Mouse (Mus musculus) kidney, postnatal 0 days (tissue): ENCODE results near the gene Thyn1. TPM values are rescaled to one million over a fixed set of nuclear protein-coding genes. Genes with fewer than 3 reads are reported as not detected.

ENCODE experiments used
- ATAC-seq: fragments of 200-750 bp; cut with Nextera tagmentation; replicated peaks from 2 replicates; pipeline ENCODE4 v1.8.0; 2017; ENCODE audit warnings: low read depth, moderate number of reproducible peaks, moderate TSS enrichment, moderate library complexity; ENCODE audit not compliant: low FRiP score
- DNase-seq: peaks from one replicate; pipeline ENCODE4 v3.0.0-alpha.2; 2016; ENCODE audit warnings: low spot score
- H3K27ac ChIP-seq: fragments of 300-500 bp; sonication (generic); 2 replicates; pipeline ENCODE4 v1.5.1; 2014; ENCODE audit warnings: mild to moderate bottlenecking
- H3K27me3 ChIP-seq: fragments of 300-500 bp; sonication (generic); 2 replicates; pipeline ENCODE4 v1.6.1; 2014; ENCODE audit warnings: low read length, mixed read lengths; ENCODE audit not compliant: insufficient read depth
- H3K36me3 ChIP-seq: fragments of 300-500 bp; sonication (generic); 2 replicates; pipeline ENCODE4 v1.6.1; 2014; ENCODE audit warnings: low read length, mixed read lengths; ENCODE audit not compliant: insufficient read depth
- H3K4me1 ChIP-seq: fragments of 300-500 bp; sonication (generic); replicated peaks from 2 replicates; pipeline ENCODE4 v1.6.1; 2014; ENCODE audit warnings: antibody characterized with exemption, low read length, mixed read lengths; ENCODE audit not compliant: insufficient read depth
- H3K4me2 ChIP-seq: fragments of 300-500 bp; sonication (generic); 2 replicates; pipeline ENCODE4 v1.6.1; 2014; ENCODE audit warnings: mild to moderate bottlenecking, low read length, moderate library complexity, mixed read lengths
- H3K4me3 ChIP-seq: fragments of 300-500 bp; sonication (generic); replicated peaks from 2 replicates; pipeline ENCODE4 v1.5.1; 2014; ENCODE audit warnings: low read depth, low read length
- H3K9ac ChIP-seq: fragments of 300-500 bp; sonication (generic); 2 replicates; pipeline ENCODE4 v1.6.1; 2014; ENCODE audit warnings: low read depth, low read length
- H3K9me3 ChIP-seq: fragments of 300-500 bp; sonication (generic); replicated peaks from 2 replicates; pipeline ENCODE4 v1.6.1; 2016; ENCODE audit warnings: low read length, inconsistent platforms, mixed read lengths
- CTCF ChIP-seq: IDR thresholded peaks from 2 replicates; pipeline ENCODE4 v1.5.1; 2016; ENCODE audit warnings: antibody characterized with exemption, low read depth, mild to moderate bottlenecking, moderate library complexity
- WGBS: fragments of 180-500 bp; shearing (Covaris S2); extraction: QIAGEN DNeasy Blood & Tissue Kit; methylation state at CpG from one replicate; pipeline ENCODE4 v1.1.7; 2014; 5-methylcytosine and 5-hydroxymethylcytosine counted together
- polyA plus RNA-seq: library from polyadenylated mRNA; unstranded; fragments of >200 nt; fragmentation: Nextera tagmentation; extraction: Ambion mirVana; gene quantifications from 2 replicates; pipeline ENCODE4 v1.2.1, GENCODE M21; 2015

Thyn1 gene
- polyA plus RNA-seq, 1 experiment from 2014 or later = 154 TPM

DNA sequence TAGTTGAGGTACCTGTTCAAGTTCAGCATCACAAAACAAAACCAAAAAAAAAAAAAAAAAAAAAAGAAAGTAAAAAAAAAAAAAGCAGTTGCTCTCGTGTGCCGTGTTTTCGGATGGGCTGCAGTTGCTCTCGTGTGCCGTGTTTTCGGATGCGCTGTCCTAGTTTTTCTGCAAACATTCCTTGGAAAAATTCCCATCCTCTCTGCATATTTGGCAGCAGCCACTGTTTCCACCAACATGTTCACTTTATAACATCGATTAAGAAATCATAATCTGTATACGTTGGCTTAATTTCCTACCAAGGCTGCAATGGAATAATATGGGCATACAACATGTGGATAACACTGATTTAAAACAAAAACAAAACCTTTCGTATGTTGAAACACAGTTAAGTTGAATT is 6.4 kb upstream of the Thyn1 start:
- H3K4me3 ChIP-seq = no peak overlapping the region
- peaks cover 3% of the 10 kb centered on the region; the same call in 1 of the 2 replicates for H3K4me1 ChIP-seq
- H3K4me2 ChIP-seq = no peak overlapping the region
- H3K9ac ChIP-seq = no peak overlapping the region
- H3K27me3 ChIP-seq = no peaks in the 10 kb centered on the region
- 86% methylated on average over 10 of the region's 10 CpGs for WGBS
- DNase-seq = no peak
- H3K9me3 ChIP-seq = no peaks in the 10 kb centered on the region
- no peak for TF ChIP-seq CTCF
- no peak for ATAC-seq
- H3K36me3 ChIP-seq = peaks cover 17% of the 10 kb centered on the region
- no peak overlapping the region for H3K27ac ChIP-seq

DNA sequence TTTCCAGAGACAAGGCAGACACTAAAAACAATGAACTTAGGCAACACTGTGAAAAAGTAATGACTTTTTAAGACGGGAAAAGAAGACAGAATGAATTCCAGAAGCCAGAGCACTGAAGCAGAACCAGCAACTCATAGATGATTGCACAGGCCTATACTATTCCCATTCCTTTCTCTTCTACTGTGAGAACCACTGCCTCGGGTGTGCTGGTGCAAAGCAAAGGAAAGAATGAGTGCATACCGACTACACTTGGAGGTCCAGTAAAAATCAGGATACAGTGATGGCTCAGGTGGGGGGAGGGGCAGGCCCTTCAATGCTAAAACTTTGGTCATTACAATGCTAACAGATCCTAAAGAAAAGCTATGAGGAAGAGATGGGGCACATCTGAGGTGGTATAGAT is 5.6 kb upstream of the Thyn1 start:
- Histone ChIP-seq H3K9me3 (no peaks in the 10 kb centered on the region), H3K4me1 (peaks cover 4% of the 10 kb centered on the region; the same call in 1 of the 2 replicates), H3K4me3 (no peak overlapping the region), H3K9ac (no peak overlapping the region), H3K27me3 (no peaks in the 10 kb centered on the region), H3K36me3 (peaks cover 17% of the 10 kb centered on the region), H3K4me2 (no peak overlapping the region), H3K27ac (no peak overlapping the region)
- DNase-seq = peak; percentile 15
- 33% methylated on average over 3 of the region's 3 CpGs for WGBS
- TF ChIP-seq CTCF = no peak
- ATAC-seq = no peak

DNA sequence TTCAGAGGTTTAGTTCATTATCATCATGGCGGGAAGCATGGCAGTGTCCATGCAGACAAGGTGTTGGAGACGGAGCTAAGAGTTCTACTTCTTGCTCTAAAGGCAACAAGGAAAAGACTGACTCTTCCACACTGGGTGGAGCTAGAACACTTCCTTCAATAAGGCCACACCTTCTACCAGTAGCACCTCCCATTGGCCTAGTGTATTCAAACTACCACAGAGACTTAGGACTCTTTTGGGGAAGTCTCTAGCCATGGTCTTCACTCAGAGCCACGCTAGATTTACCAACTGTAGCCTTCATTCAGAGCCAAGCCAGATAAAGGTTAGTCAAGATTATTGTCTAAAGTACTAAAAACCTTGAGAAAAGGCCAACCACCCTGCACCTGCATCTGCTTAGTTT is 2.4 kb upstream of the Thyn1 start:
- peak; percentile 16 for DNase-seq
- WGBS = 99% methylated on average over 3 of the region's 3 CpGs
- Histone ChIP-seq H3K27me3 (no peaks in the 10 kb centered on the region), H3K9me3 (no peaks in the 10 kb centered on the region), H3K4me2 (no peak overlapping the region), H3K9ac (no peak overlapping the region), H3K36me3 (0 out of 2 replicates have a peak, but pooled peaks cover 3% of the 10 kb centered on the region), H3K27ac (no peak overlapping the region), H3K4me3 (no peak overlapping the region), H3K4me1 (peaks cover 4% of the 10 kb centered on the region; the same call in 1 of the 2 replicates)
- TF ChIP-seq CTCF = no peak
- ATAC-seq = no peak

DNA sequence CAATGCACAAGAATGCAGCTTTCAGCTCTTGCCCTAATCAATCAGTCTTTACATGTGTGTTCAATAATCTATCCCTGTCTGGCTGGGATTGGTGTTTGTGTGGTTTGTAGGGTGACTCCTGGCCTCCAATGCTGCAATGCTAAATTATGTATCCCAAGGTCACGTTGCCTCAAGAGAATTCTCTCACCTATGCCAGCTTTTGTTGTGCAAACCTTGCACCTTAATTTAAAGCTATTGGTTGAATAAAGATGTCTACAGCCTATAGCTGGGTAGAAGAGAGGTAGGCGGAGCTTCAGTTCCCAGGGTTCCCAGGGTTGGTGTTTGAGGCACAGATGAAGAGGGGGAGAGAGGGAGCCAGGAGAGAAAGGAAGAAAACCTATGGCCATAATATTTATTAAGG is 2.0 kb upstream of the Thyn1 start:
- Histone ChIP-seq H3K9me3 (no peaks in the 10 kb centered on the region), H3K9ac (no peak overlapping the region), H3K4me2 (no peak overlapping the region), H3K4me3 (no peak overlapping the region), H3K27ac (no peak overlapping the region), H3K4me1 (peaks cover 4% of the 10 kb centered on the region; the same call in 1 of the 2 replicates), H3K36me3 (0 out of 2 replicates have a peak, but pooled peaks cover 3% of the 10 kb centered on the region), H3K27me3 (no peaks in the 10 kb centered on the region)
- no peak for TF ChIP-seq CTCF
- WGBS = 91% methylated on average over 2 of the region's 2 CpGs
- DNase-seq (no peak), ATAC-seq (no peak)

DNA sequence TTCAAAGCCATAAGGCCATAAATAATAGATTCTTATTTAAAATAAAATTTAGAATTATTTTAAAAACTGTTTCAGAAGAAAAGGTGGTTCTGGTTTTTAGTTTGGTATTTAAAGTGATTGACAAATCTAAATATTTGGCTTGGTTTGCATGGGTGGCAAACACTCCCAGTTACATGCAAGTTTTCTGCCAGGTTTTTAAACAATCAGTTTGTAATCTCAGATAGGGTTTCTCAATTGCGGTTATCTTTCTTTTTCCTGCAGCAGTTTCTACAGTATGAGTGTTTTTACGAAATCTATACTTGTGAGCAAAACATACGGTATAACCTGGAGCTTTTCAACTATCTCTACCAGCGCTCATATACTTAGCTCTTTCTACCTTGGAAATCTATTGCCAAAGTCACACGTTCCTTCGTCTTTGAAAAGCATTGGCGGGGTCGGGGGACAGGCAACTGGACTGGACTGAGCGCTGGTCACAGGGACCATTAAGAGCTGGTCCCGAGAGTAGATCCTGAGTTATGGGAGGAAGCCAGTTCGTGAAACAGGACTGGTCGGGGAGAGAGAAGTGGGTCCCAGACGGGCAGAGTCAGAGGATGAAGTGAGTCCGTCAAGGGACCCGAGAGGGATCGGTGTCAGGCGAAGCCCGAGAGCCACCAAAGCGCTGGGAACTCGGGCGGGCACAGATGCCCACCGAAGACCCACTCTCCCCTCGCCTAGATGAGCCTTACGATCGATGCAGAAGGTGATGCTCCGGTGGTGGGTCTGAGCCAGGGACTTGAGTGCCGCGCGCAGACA is 645 bp upstream of the Thyn1 start:
- Histone ChIP-seq H3K36me3 (peaks cover 8% of the 10 kb centered on the region; the same call in 1 of the 2 replicates), H3K27ac (peak overlapping the region; percentile 80), H3K4me2 (peak overlapping the region; percentile 90), H3K9me3 (no peaks in the 10 kb centered on the region), H3K4me1 (peaks cover 4% of the 10 kb centered on the region; the same call in 1 of the 2 replicates), H3K27me3 (no peaks in the 10 kb centered on the region), H3K9ac (peak overlapping the region; percentile 92), H3K4me3 (peak overlapping the region; percentile 71)
- no peak for TF ChIP-seq CTCF
- DNase-seq (peak; percentile 43), ATAC-seq (no peak; the same call in none of the 2 replicates)
- 2% methylated on average over 29 of the region's 29 CpGs for WGBS

DNA sequence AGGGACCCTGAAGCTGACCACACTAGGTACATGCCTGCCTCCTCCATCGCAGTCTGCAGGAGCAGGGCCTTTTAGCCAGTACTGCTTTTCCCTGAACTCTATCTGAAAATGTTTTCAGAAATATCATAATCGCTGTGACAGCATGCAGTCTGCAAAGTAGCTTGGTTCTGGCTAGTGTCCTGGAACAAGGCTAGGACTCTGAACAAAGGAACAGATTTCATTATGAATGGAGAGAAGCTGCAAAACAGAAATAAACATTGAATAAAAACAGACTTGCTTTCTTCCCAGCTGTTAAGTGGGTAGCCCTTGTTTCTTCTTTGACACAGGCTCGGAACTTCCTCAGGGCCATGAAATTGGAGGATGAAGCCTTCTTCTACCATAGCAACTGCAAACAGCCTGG is 5.7 kb downstream of the Thyn1 start:
- H3K4me3 ChIP-seq = no peak overlapping the region
- DNase-seq (no peak), ATAC-seq (no peak)
- no peaks in the 10 kb centered on the region for H3K9me3 ChIP-seq
- no peak overlapping the region for H3K9ac ChIP-seq
- WGBS = 94% methylated on average over 3 of the region's 3 CpGs
- H3K27ac ChIP-seq = no peak overlapping the region
- no peaks in the 10 kb centered on the region for H3K4me1 ChIP-seq
- H3K4me2 ChIP-seq = no peak overlapping the region
- no peaks in the 10 kb centered on the region for H3K27me3 ChIP-seq
- peaks cover 57% of the 10 kb centered on the region for H3K36me3 ChIP-seq
- no peak for TF ChIP-seq CTCF

DNA sequence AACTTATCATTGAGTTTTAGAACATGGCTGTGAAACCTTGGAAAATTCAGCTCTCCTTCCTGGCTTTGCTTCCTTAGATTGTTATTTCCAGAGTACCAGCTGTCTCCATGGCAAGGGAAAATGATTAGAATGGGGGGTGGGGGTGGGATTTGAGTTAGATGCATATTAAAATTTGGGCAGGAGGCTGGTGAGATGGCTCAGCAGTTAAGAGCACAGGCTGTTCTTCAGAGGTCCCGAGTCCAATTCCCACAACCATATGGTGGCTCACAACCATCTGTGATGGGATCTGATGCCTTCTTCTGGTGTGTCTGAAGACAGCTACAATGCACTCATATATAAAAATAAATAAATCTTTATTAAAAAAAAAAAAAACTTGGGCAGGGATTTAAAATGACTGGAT is 6.4 kb downstream of the Thyn1 start:
- no peak for DNase-seq
- WGBS = 70% methylated on average over 1 of the region's 1 CpGs
- no peak overlapping the region for H3K9ac ChIP-seq

More for the DNA sequence above, 6.4 kb downstream of the Thyn1 start:
- Histone ChIP-seq H3K4me3 (no peak overlapping the region), H3K27ac (no peak overlapping the region), H3K9me3 (no peaks in the 10 kb centered on the region), H3K4me1 (no peaks in the 10 kb centered on the region), H3K36me3 (peaks cover 62% of the 10 kb centered on the region), H3K27me3 (no peaks in the 10 kb centered on the region), H3K4me2 (no peak overlapping the region)
- no peak for TF ChIP-seq CTCF
- ATAC-seq = no peak
